Mouse (Mus musculus) liver, embryonic 11.5 days (tissue): Measurements from ENCODE around the gene Ncf1. TPM values are rescaled to one million over a fixed set of nuclear protein-coding genes. Genes with fewer than 3 reads are reported as not detected.
A peak's percentile ranks its signal among the peaks of the same experiment; 100 is the strongest.

ENCODE experiments used
- ATAC-seq: fragments of 200-750 bp; cut with Nextera tagmentation; replicated peaks from 2 replicates; pipeline ENCODE4 v1.8.0; 2017; ENCODE audit warnings: moderate number of reproducible peaks, mild to moderate bottlenecking, moderate TSS enrichment, moderate library complexity; ENCODE audit not compliant: low FRiP score
- DNase-seq: peaks from one replicate; pipeline ENCODE4 v3.0.0-alpha.2; 2017; ENCODE audit warnings: low spot score
- H3K27ac ChIP-seq: fragments of 300-500 bp; sonication (generic); 2 replicates; pipeline ENCODE4 v1.5.1; 2014; ENCODE audit warnings: mild to moderate bottlenecking, low read depth, low read length, control low read depth
- H3K27me3 ChIP-seq: fragments of 300-500 bp; sonication (generic); replicated peaks from 2 replicates; pipeline ENCODE4 v1.6.1; 2014; ENCODE audit warnings: low read length, mixed read lengths; ENCODE audit not compliant: control insufficient read depth, insufficient read depth
- H3K36me3 ChIP-seq: fragments of 300-500 bp; sonication (generic); 2 replicates; pipeline ENCODE4 v1.6.1; 2014; ENCODE audit warnings: mild to moderate bottlenecking, low read length, moderate library complexity, mixed read lengths; ENCODE audit not compliant: control insufficient read depth, insufficient read depth
- H3K4me1 ChIP-seq: fragments of 300-500 bp; sonication (generic); replicated peaks from 2 replicates; pipeline ENCODE4 v1.6.1; 2014; ENCODE audit warnings: low read length, mixed read lengths; ENCODE audit not compliant: control insufficient read depth, insufficient read depth
- H3K4me2 ChIP-seq: fragments of 300-500 bp; sonication (generic); 2 replicates; pipeline ENCODE4 v1.6.1; 2014; ENCODE audit warnings: mild to moderate bottlenecking, control low read depth, moderate library complexity
- H3K4me3 ChIP-seq: fragments of 300-500 bp; sonication (generic); 2 replicates; pipeline ENCODE4 v1.5.1; 2014; ENCODE audit warnings: low read depth, low read length, control low read depth
- H3K9ac ChIP-seq: fragments of 300-500 bp; sonication (generic); 2 replicates; pipeline ENCODE4 v1.6.1; 2014; ENCODE audit warnings: low read depth, low read length, control low read depth
- H3K9me3 ChIP-seq: fragments of 300-500 bp; sonication (generic); 2 replicates; pipeline ENCODE4 v1.6.1; 2016; ENCODE audit warnings: low read length, inconsistent platforms, mixed read lengths; ENCODE audit not compliant: control insufficient read depth
- WGBS: fragments of 180-500 bp; shearing (Covaris S2); extraction: QIAGEN DNeasy Blood & Tissue Kit; methylation state at CpG from one replicate; pipeline ENCODE4 v1.1.7; 2014; 5-methylcytosine and 5-hydroxymethylcytosine counted together
- polyA plus RNA-seq: library from polyadenylated mRNA; unstranded; fragments of >200 nt; fragmentation: Nextera tagmentation; extraction: Ambion mirVana; gene quantifications from 2 replicates; pipeline ENCODE4 v1.2.1, GENCODE M21; 2014

The Ncf1 gene
- polyA plus RNA-seq, 1 experiment from 2014 or later, result 11.7 TPM

- H3K4me3 ChIP-seq, result peak overlapping the region; percentile 81
- no peaks in the 10 kb centered on the region for H3K9me3 ChIP-seq
- ATAC-seq (peak; percentile 12; the same call in 1 of the 2 replicates), DNase-seq (peak; percentile 46)
- H3K36me3 ChIP-seq, result no peaks in the 10 kb centered on the region
- H3K4me2 ChIP-seq, result peak overlapping the region; percentile 91
- H3K27ac ChIP-seq, result peak overlapping the region; percentile 97
- H3K9ac ChIP-seq, result peak overlapping the region; percentile 95
- peaks cover 10% of the 10 kb centered on the region for H3K4me1 ChIP-seq
- no peaks in the 10 kb centered on the region for H3K27me3 ChIP-seq
- WGBS, result 31% methylated on average over 7 of the region's 7 CpGs
Observed at GRCm38 (mm10) chr5:134183162-134183561, 46.3 kb downstream of the Ncf1 start.

- no peaks in the 10 kb centered on the region for H3K36me3 ChIP-seq
- H3K27me3 ChIP-seq, result no peaks in the 10 kb centered on the region
- H3K4me3 ChIP-seq, result peak overlapping the region; percentile 81; the same call in 1 of the 2 replicates
- H3K9ac ChIP-seq, result 0 out of 2 replicates have a peak overlapping the region, but pooled peaks have one; percentile 6
- 68% methylated on average over 4 of the region's 4 CpGs for WGBS
- peaks cover 10% of the 10 kb centered on the region for H3K4me1 ChIP-seq
- DNase-seq (no peak), ATAC-seq (no peak)
- H3K9me3 ChIP-seq, result no peaks in the 10 kb centered on the region
- no peak overlapping the region for H3K27ac ChIP-seq
- peak overlapping the region; percentile 91 for H3K4me2 ChIP-seq
Observed at GRCm38 (mm10) chr5:134182735-134183134, 46.7 kb downstream of the Ncf1 start.

GRCm38 (mm10) chr5:134182172-134182571, 47.3 kb downstream of the Ncf1 start:
- Histone ChIP-seq H3K27me3 (no peaks in the 10 kb centered on the region), H3K4me3 (0 out of 2 replicates have a peak overlapping the region, but pooled peaks have one; percentile 81), H3K9me3 (no peaks in the 10 kb centered on the region), H3K36me3 (no peaks in the 10 kb centered on the region), H3K27ac (no peak overlapping the region), H3K4me1 (peaks cover 10% of the 10 kb centered on the region), H3K9ac (no peak overlapping the region), H3K4me2 (peak overlapping the region; percentile 8; the same call in 1 of the 2 replicates)
- ATAC-seq (no peak), DNase-seq (no peak)
- 64% methylated on average over 3 of the region's 3 CpGs for WGBS

GRCm38 (mm10) chr5:134179871-134180270, 49.6 kb downstream of the Ncf1 start:
- 22% methylated on average over 7 of the region's 7 CpGs for WGBS
- H3K4me1 ChIP-seq, result peaks cover 18% of the 10 kb centered on the region
- H3K9ac ChIP-seq, result no peak overlapping the region
- DNase-seq (peak; percentile 56), ATAC-seq (no peak)
- no peak overlapping the region for H3K4me3 ChIP-seq
- no peak overlapping the region for H3K4me2 ChIP-seq
- no peak overlapping the region for H3K27ac ChIP-seq
- no peaks in the 10 kb centered on the region for H3K36me3 ChIP-seq
- H3K27me3 ChIP-seq, result no peaks in the 10 kb centered on the region
- no peaks in the 10 kb centered on the region for H3K9me3 ChIP-seq

- Histone ChIP-seq H3K9me3 (no peaks in the 10 kb centered on the region), H3K36me3 (0 out of 2 replicates have a peak, but pooled peaks cover 2% of the 10 kb centered on the region), H3K4me2 (no peak overlapping the region), H3K27me3 (no peaks in the 10 kb centered on the region), H3K4me1 (peaks cover 24% of the 10 kb centered on the region), H3K9ac (no peak overlapping the region), H3K4me3 (no peak overlapping the region), H3K27ac (no peak overlapping the region)
- no peak for ATAC-seq
- DNase-seq, result no peak
- WGBS, result 64% methylated on average over 7 of the region's 7 CpGs
Observed at GRCm38 (mm10) chr5:134178536-134178935, 50.9 kb downstream of the Ncf1 start.

- peak within 1 kb of the TSS; percentile 62 for H3K9ac ChIP-seq
- H3K36me3 ChIP-seq, result peaks cover 2% of the 10 kb centered on the region; the same call in 1 of the 2 replicates
- under 1% methylated on average over 72 of the region's 72 CpGs for WGBS
- peak within 1 kb of the TSS; percentile 68 for H3K4me3 ChIP-seq
- peak; percentile 86 for ATAC-seq
- peak within 1 kb of the TSS; percentile 85 for H3K4me2 ChIP-seq
- peak; percentile 78 for DNase-seq
- no peaks in the 10 kb centered on the region for H3K9me3 ChIP-seq
- peak within 1 kb of the TSS; percentile 72 for H3K27ac ChIP-seq
- no peaks in the 10 kb centered on the region for H3K27me3 ChIP-seq
- peaks cover 14% of the 10 kb centered on the region for H3K4me1 ChIP-seq
Observed at GRCm38 (mm10) chr5:134176169-134176881, 53.1 kb downstream of the Ncf1 start, which contains the start of gene Rcc1l. Rcc1l (minus strand) TSS chr5:134176774.

- peak overlapping the region; percentile 72; the same call in 1 of the 2 replicates for H3K27ac ChIP-seq
- peak; percentile 48 for DNase-seq
- H3K4me2 ChIP-seq, result peak overlapping the region; percentile 85
- H3K9ac ChIP-seq, result peak overlapping the region; percentile 62
- no peaks in the 10 kb centered on the region for H3K9me3 ChIP-seq
- peaks cover 14% of the 10 kb centered on the region for H3K4me1 ChIP-seq
- ATAC-seq, result peak; percentile 5; the same call in 1 of the 2 replicates
- H3K4me3 ChIP-seq, result peak overlapping the region; percentile 68
- H3K27me3 ChIP-seq, result no peaks in the 10 kb centered on the region
- peaks cover 6% of the 10 kb centered on the region; the same call in 1 of the 2 replicates for H3K36me3 ChIP-seq
- 7% methylated on average over 10 of the region's 10 CpGs for WGBS
Observed at GRCm38 (mm10) chr5:134175696-134176095, 53.7 kb downstream of the Ncf1 start.

- no peaks in the 10 kb centered on the region for H3K27me3 ChIP-seq
- peaks cover 12% of the 10 kb centered on the region; the same call in 1 of the 2 replicates for H3K36me3 ChIP-seq
- no peak overlapping the region for H3K4me3 ChIP-seq
- no peak for DNase-seq
- 39% methylated on average over 4 of the region's 4 CpGs for WGBS
- ATAC-seq, result no peak
- H3K4me1 ChIP-seq, result peaks cover 14% of the 10 kb centered on the region
- no peak overlapping the region for H3K9ac ChIP-seq
- H3K4me2 ChIP-seq, result no peak overlapping the region
- H3K27ac ChIP-seq, result no peak overlapping the region
- H3K9me3 ChIP-seq, result no peaks in the 10 kb centered on the region
Observed at GRCm38 (mm10) chr5:134173206-134173605, 56.2 kb downstream of the Ncf1 start.
